Mouse (Mus musculus) mesoderm, embryonic 11.5 days (tissue): ENCODE data around the gene Lhfpl2.

Source experiments
- DNase-seq: peaks from one replicate; pipeline ENCODE4 v3.0.0-alpha.2; 2012; ENCODE audit warnings: low read depth, low spot score

Lhfpl2 gene

GRCm38 (mm10) chr13:94212716-94213115 lies 155.1 kb downstream of the Lhfpl2 start:
- no peak for DNase-seq

GRCm38 (mm10) chr13:94223609-94224008 lies 166.0 kb downstream of the Lhfpl2 start:
- DNase-seq = no peak

- no peak for DNase-seq
These were observed 167.4 kb downstream of the Lhfpl2 start for GRCm38 (mm10) chr13:94224717-94225705.

- DNase-seq = no peak
These were observed 174.3 kb downstream of the Lhfpl2 start for GRCm38 (mm10) chr13:94231871-94232270.

- no peak for DNase-seq
These were observed 181.9 kb downstream of the Lhfpl2 start for GRCm38 (mm10) chr13:94239488-94239887.

- DNase-seq = no peak
These were observed 182.5 kb downstream of the Lhfpl2 start for GRCm38 (mm10) chr13:94240111-94240510.

GRCm38 (mm10) chr13:94240873-94241272 lies 183.3 kb downstream of the Lhfpl2 start:
- DNase-seq = peak; percentile 14

GRCm38 (mm10) chr13:94241892-94242524 lies 184.4 kb downstream of the Lhfpl2 start:
- DNase-seq = no peak

- DNase-seq = no peak
These were observed 185.3 kb downstream of the Lhfpl2 start for GRCm38 (mm10) chr13:94242897-94243296.
